Mouse (Mus musculus): ENCODE results near the gene Celsr2. TPM values are rescaled to one million over a fixed set of nuclear protein-coding genes. Genes with fewer than 3 reads are reported as not detected.

Celsr2 gene
- 38.5 and 43.3 TPM in 2 replicates for polyA plus RNA-seq (2015; fragmentation: Nextera tagmentation; extraction: Ambion mirVana)

- ATAC-seq (replicated peaks), result peak; percentile 41
- Histone ChIP-seq H3K9me3 (no peaks in the 10 kb centered on the region), H3K9ac (peak within 1 kb of the TSS; percentile 87), H3K4me1 (peaks cover 43% of the 10 kb centered on the region), H3K4me3 (peak within 1 kb of the TSS; percentile 75), H3K4me2 (peak within 1 kb of the TSS; percentile 83), H3K27me3 (replicated peaks) (no peaks in the 10 kb centered on the region), H3K36me3 (replicated peaks) (peaks cover 19% of the 10 kb centered on the region), H3K27ac (peak within 1 kb of the TSS; percentile 93)
- 3% methylated on average over 67 of the region's 67 CpGs for WGBS
These were observed at the start of gene Celsr2 for GRCm38 (mm10) chr3:108414857-108415830. Gene Celsr2 (minus strand): TSS chr3:108415552.

GRCm38 (mm10) chr3:108458866-108459265, 43.5 kb upstream of the Celsr2 start:
- ATAC-seq (replicated peaks), result no peak
- no peaks in the 10 kb centered on the region for H3K36me3 ChIP-seq (replicated peaks)
- H3K27me3 ChIP-seq (replicated peaks), result no peaks in the 10 kb centered on the region
- no peaks in the 10 kb centered on the region for H3K9me3 ChIP-seq
- H3K27ac ChIP-seq, result no peak overlapping the region
- no peak overlapping the region for H3K4me2 ChIP-seq
- H3K4me1 ChIP-seq, result no peaks in the 10 kb centered on the region
- H3K9ac ChIP-seq, result no peak overlapping the region
- 42% methylated on average over 10 of the region's 10 CpGs for WGBS
- H3K4me3 ChIP-seq, result no peak overlapping the region

GRCm38 (mm10) chr3:108458380-108458779, 43.0 kb upstream of the Celsr2 start:
- 57% methylated on average over 14 of the region's 14 CpGs for WGBS

GRCm38 (mm10) chr3:108454172-108454571, 38.8 kb upstream of the Celsr2 start:
- Histone ChIP-seq H3K4me2 (no peak overlapping the region), H3K36me3 (replicated peaks) (no peaks in the 10 kb centered on the region)
- 77% methylated on average over 1 of the region's 1 CpGs for WGBS

More at GRCm38 (mm10) chr3:108458380-108458779, 43.0 kb upstream of the Celsr2 start:
- no peak overlapping the region for H3K4me2 ChIP-seq
- H3K9me3 ChIP-seq, result no peaks in the 10 kb centered on the region
- H3K4me1 ChIP-seq, result no peaks in the 10 kb centered on the region
- no peak overlapping the region for H3K4me3 ChIP-seq
- no peaks in the 10 kb centered on the region for H3K36me3 ChIP-seq (replicated peaks)
- no peak overlapping the region for H3K9ac ChIP-seq
- no peaks in the 10 kb centered on the region for H3K27me3 ChIP-seq (replicated peaks)
- no peak for ATAC-seq (replicated peaks)
- no peak overlapping the region for H3K27ac ChIP-seq

GRCm38 (mm10) chr3:108451969-108452368, 36.6 kb upstream of the Celsr2 start:
- no peak for ATAC-seq (replicated peaks)
- H3K4me2 ChIP-seq, result no peak overlapping the region
- H3K4me1 ChIP-seq, result no peaks in the 10 kb centered on the region
- no peaks in the 10 kb centered on the region for H3K9me3 ChIP-seq
- 74% methylated on average over 2 of the region's 2 CpGs for WGBS
- no peaks in the 10 kb centered on the region for H3K27me3 ChIP-seq (replicated peaks)
- no peaks in the 10 kb centered on the region for H3K36me3 ChIP-seq (replicated peaks)
- no peak overlapping the region for H3K27ac ChIP-seq
- no peak overlapping the region for H3K4me3 ChIP-seq
- H3K9ac ChIP-seq, result no peak overlapping the region

More at GRCm38 (mm10) chr3:108454172-108454571, 38.8 kb upstream of the Celsr2 start:
- no peak overlapping the region for H3K9ac ChIP-seq
- no peak for ATAC-seq (replicated peaks)
- no peak overlapping the region for H3K27ac ChIP-seq
- H3K4me3 ChIP-seq, result no peak overlapping the region
- no peaks in the 10 kb centered on the region for H3K27me3 ChIP-seq (replicated peaks)
- no peaks in the 10 kb centered on the region for H3K9me3 ChIP-seq
- no peaks in the 10 kb centered on the region for H3K4me1 ChIP-seq

GRCm38 (mm10) chr3:108445366-108445705, 30.0 kb upstream of the Celsr2 start:
- no peaks in the 10 kb centered on the region for H3K9me3 ChIP-seq
- H3K36me3 ChIP-seq (replicated peaks), result no peaks in the 10 kb centered on the region
- no peaks in the 10 kb centered on the region for H3K27me3 ChIP-seq (replicated peaks)
- peak overlapping the region; percentile 71 for H3K9ac ChIP-seq
- peak overlapping the region; percentile 71 for H3K4me3 ChIP-seq
- ATAC-seq (replicated peaks), result no peak; the same call in 1 of the 2 replicates
- 11% methylated on average over 6 of the region's 6 CpGs for WGBS
- peak overlapping the region; percentile 69 for H3K4me2 ChIP-seq
- peaks cover 43% of the 10 kb centered on the region for H3K4me1 ChIP-seq
- peak overlapping the region; percentile 88 for H3K27ac ChIP-seq

- Histone ChIP-seq H3K27ac (peak within 1 kb of the TSS; percentile 88), H3K4me3 (peak within 1 kb of the TSS; percentile 71), H3K4me2 (peak within 1 kb of the TSS; percentile 69), H3K9ac (peak within 1 kb of the TSS; percentile 71), H3K4me1 (peaks cover 43% of the 10 kb centered on the region), H3K27me3 (replicated peaks) (no peaks in the 10 kb centered on the region), H3K36me3 (replicated peaks) (no peaks in the 10 kb centered on the region), H3K9me3 (no peaks in the 10 kb centered on the region)
- under 1% methylated on average over 41 of the region's 41 CpGs for WGBS
- peak; percentile 97 for ATAC-seq (replicated peaks)
These were observed 29.5 kb upstream of the Celsr2 start, which contains the start of gene Sars for GRCm38 (mm10) chr3:108444698-108445365. Gene Sars (minus strand): TSS chr3:108445209.

- H3K4me3 ChIP-seq, result peak overlapping the region; percentile 71
- peaks cover 43% of the 10 kb centered on the region for H3K4me1 ChIP-seq
- peak overlapping the region; percentile 69 for H3K4me2 ChIP-seq
- no peaks in the 10 kb centered on the region for H3K9me3 ChIP-seq
- 23% methylated on average over 8 of the region's 8 CpGs for WGBS
- ATAC-seq (replicated peaks), result peak; percentile 35
- H3K27me3 ChIP-seq (replicated peaks), result no peaks in the 10 kb centered on the region
- H3K9ac ChIP-seq, result peak overlapping the region; percentile 71
- no peaks in the 10 kb centered on the region for H3K36me3 ChIP-seq (replicated peaks)
- H3K27ac ChIP-seq, result peak overlapping the region; percentile 88
These were observed 28.7 kb upstream of the Celsr2 start for GRCm38 (mm10) chr3:108444029-108444428.

- H3K9ac ChIP-seq, result no peak overlapping the region
- no peak for ATAC-seq (replicated peaks)
- H3K4me3 ChIP-seq, result no peak overlapping the region
- H3K27me3 ChIP-seq (replicated peaks), result no peaks in the 10 kb centered on the region
- H3K4me1 ChIP-seq, result peaks cover 31% of the 10 kb centered on the region
- no peaks in the 10 kb centered on the region for H3K9me3 ChIP-seq
- no peak overlapping the region for H3K27ac ChIP-seq
- H3K36me3 ChIP-seq (replicated peaks), result peaks cover 9% of the 10 kb centered on the region; the same call in 1 of the 2 replicates
- WGBS, result 59% methylated on average over 7 of the region's 7 CpGs
- H3K4me2 ChIP-seq, result no peak overlapping the region
These were observed 21.0 kb upstream of the Celsr2 start for GRCm38 (mm10) chr3:108436380-108436714.

- no peak for ATAC-seq (replicated peaks)
- Histone ChIP-seq H3K27me3 (replicated peaks) (no peaks in the 10 kb centered on the region), H3K4me3 (no peak overlapping the region), H3K4me2 (no peak overlapping the region), H3K4me1 (peaks cover 27% of the 10 kb centered on the region), H3K9ac (no peak overlapping the region), H3K27ac (no peak overlapping the region), H3K36me3 (replicated peaks) (peaks cover 12% of the 10 kb centered on the region; the same call in 1 of the 2 replicates), H3K9me3 (no peaks in the 10 kb centered on the region)
- 67% methylated on average over 17 of the region's 17 CpGs for WGBS
These were observed 20.5 kb upstream of the Celsr2 start for GRCm38 (mm10) chr3:108435701-108436379.

GRCm38 (mm10) chr3:108433881-108434495, 18.6 kb upstream of the Celsr2 start:
- peak; percentile 82; the same call in 1 of the 2 replicates for ATAC-seq (replicated peaks)
- Histone ChIP-seq H3K4me3 (no peak overlapping the region), H3K9ac (no peak overlapping the region), H3K9me3 (no peaks in the 10 kb centered on the region), H3K36me3 (replicated peaks) (peaks cover 22% of the 10 kb centered on the region; the same call in 1 of the 2 replicates), H3K27ac (peak overlapping the region; percentile 75), H3K27me3 (replicated peaks) (no peaks in the 10 kb centered on the region), H3K4me2 (no peak overlapping the region), H3K4me1 (peaks cover 26% of the 10 kb centered on the region)
- WGBS, result 15% methylated on average over 19 of the region's 19 CpGs
